Mouse (Mus musculus) CD4-positive, CD25-positive, alpha-beta regulatory T cell (primary cell): Measurements from ENCODE around the gene Usp21. TPM values are rescaled to one million over a fixed set of nuclear protein-coding genes. Genes with fewer than 3 reads are reported as not detected.

Experiments used
- polyA plus RNA-seq: library from polyadenylated mRNA; unstranded; fragments of 100-300 nt; shearing (Covaris generic); gene quantifications from one replicate; pipeline ENCODE4 v1.2.1, GENCODE M21; 2017

Gene Usp21
- 61.2 TPM for polyA plus RNA-seq

GRCm38 (mm10) chr1:171287136-171288081, at the start of gene Usp21:
TSS of gene Usp21 (minus strand) at chr1:171287991.

GRCm38 (mm10) chr1:171328839-171329432, 41.1 kb upstream of the Usp21 start, which contains the start of gene Dedd:
TSS of gene Dedd (plus strand) at chr1:171329145.

GRCm38 (mm10) chr1:171294298-171295062, 6.7 kb upstream of the Usp21 start, which contains the start of gene Ufc1:
TSS of gene Ufc1 (minus strand) at chr1:171295024.

GRCm38 (mm10) chr1:171280916-171281527, 6.8 kb downstream of the Usp21 start, which contains the start of gene Ppox:
TSS of gene Ppox (minus strand) at chr1:171281186.

GRCm38 (mm10) chr1:171269848-171270572, 17.8 kb downstream of the Usp21 start, which contains the start of gene B4galt3:
TSS of gene B4galt3 (plus strand) at chr1:171270328.

GRCm38 (mm10) chr1:171250680-171251593, 36.9 kb downstream of the Usp21 start, which contains the start of gene Ndufs2:
TSS of gene Ndufs2 (minus strand) at chr1:171251388.

GRCm38 (mm10) chr1:171249913-171250600, 37.7 kb downstream of the Usp21 start, which contains the start of gene Adamts4:
TSS of gene Adamts4 (plus strand) at chr1:171250421.

GRCm38 (mm10) chr1:171234126-171234525, 53.7 kb downstream of the Usp21 start, which contains the start of gene Fcer1g:
TSS of gene Fcer1g (minus strand) at chr1:171234365.

Other genes starting within 250 kb of the Usp21 start
- gene Fcgr3, start 223.1 kb downstream of the Usp21 start, polyA plus RNA-seq, result 1.6 TPM
- 1.2 TPM for gene Cfap126, start 174.1 kb downstream of the Usp21 start, polyA plus RNA-seq
- gene Sdhc, start 137.4 kb downstream of the Usp21 start, polyA plus RNA-seq, result 159 TPM
- not detected for gene Mpz, start 137.3 kb downstream of the Usp21 start, polyA plus RNA-seq
- not detected for gene Pcp4l1, start 91.7 kb downstream of the Usp21 start, polyA plus RNA-seq
- 0.36 TPM for gene Nr1i3, start 74.0 kb downstream of the Usp21 start, polyA plus RNA-seq
- 34.9 TPM for gene Tomm40l, start 65.5 kb downstream of the Usp21 start, polyA plus RNA-seq
- gene Apoa2, start 62.9 kb downstream of the Usp21 start, polyA plus RNA-seq, result not detected
- 5.2 TPM for gene Fcer1g, start 53.6 kb downstream of the Usp21 start, polyA plus RNA-seq
- gene Adamts4, start 37.6 kb downstream of the Usp21 start, polyA plus RNA-seq, result 0.12 TPM
- gene Ndufs2, start 36.6 kb downstream of the Usp21 start, polyA plus RNA-seq, result 181 TPM
- gene B4galt3, start 17.7 kb downstream of the Usp21 start, polyA plus RNA-seq, result 43.3 TPM
- 83.9 TPM for gene Ppox, start 6.8 kb downstream of the Usp21 start, polyA plus RNA-seq
- gene Ufc1, start 7.0 kb upstream of the Usp21 start, polyA plus RNA-seq, result 54.1 TPM
- 45.6 TPM for gene Dedd, start 41.2 kb upstream of the Usp21 start, polyA plus RNA-seq
- gene Nit1, start 57.7 kb upstream of the Usp21 start, polyA plus RNA-seq, result 48.6 TPM
- gene Pfdn2, start 57.7 kb upstream of the Usp21 start, polyA plus RNA-seq, result 93.6 TPM
- 0.29 TPM for gene Klhdc9, start 72.8 kb upstream of the Usp21 start, polyA plus RNA-seq
- 0.07 TPM for gene Nectin4, start 82.1 kb upstream of the Usp21 start, polyA plus RNA-seq
- gene Arhgap30, start 101.0 kb upstream of the Usp21 start, polyA plus RNA-seq, result 190 TPM
- gene Usf1, start 123.3 kb upstream of the Usp21 start, polyA plus RNA-seq, result 75.0 TPM
- gene Tstd1, start 130.9 kb upstream of the Usp21 start, polyA plus RNA-seq, result 3.2 TPM
- 0.26 TPM for gene F11r, start 149.5 kb upstream of the Usp21 start, polyA plus RNA-seq
- gene Alyref2, start 215.5 kb upstream of the Usp21 start, polyA plus RNA-seq, result 11.0 TPM
- not detected for gene Itln1, start 247.3 kb upstream of the Usp21 start, polyA plus RNA-seq